Mouse (Mus musculus): ENCODE measurements at regions not wholly inside any gene's neighbourhood (a gene's known extent, or its start where the extent isn't known, plus 50 kb on each side); places are given as distances from the start of the nearest gene placed in this dataset.

DNA sequence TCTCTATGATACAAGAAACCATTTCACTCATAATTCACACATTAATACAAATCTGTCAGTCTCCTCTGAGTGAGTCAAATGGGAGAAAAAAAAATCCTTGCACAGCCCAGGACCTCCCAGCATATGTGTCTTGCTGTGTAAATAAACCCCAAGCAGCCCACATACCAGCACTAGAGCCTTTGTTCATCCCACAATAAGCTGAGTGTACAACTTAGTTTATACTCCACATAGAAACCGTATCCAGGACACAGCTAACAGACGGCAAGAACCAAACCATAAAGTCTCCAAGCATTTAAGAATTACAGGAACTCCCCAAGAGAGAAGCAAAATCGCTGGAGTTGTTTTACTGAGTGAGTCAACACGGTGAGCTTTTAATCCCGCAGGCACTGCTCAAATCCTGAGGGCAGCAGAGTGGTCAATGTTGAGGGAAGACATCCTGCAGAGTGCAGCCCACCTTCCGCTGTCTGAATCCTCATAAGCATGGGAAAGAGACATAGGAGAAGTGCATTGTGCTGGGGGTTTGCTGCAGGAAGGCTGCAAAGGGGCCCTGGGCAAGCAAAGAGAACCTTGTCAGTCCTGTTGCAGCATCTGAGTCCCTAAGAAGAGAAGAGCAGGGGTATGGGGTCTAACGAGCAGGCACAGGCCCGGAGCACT, 436.4 kb downstream of the Tns3 start:
- DNase-seq (ENCODE audit: low read depth, low spot score), result no peak

DNA sequence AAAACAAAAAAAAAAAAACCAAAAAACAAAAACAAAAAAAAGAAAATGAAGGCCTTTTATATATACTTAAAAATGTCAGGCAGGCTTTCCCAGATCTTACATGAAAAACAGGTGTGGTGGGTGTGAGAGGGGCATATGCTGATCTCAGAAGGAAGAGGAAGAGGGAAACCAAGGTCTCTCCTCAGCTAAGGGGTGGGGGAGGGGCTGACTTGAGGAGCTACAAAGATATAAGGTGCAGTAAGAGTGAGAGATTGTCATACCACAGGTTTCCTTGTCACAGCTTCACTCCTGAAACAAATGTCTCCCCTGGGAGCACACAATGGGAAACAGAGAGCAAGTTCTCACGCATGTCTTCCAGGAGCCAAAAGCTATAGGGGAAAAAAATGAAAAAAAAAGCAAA, 440.0 kb downstream of the Tns3 start:
- no peak for DNase-seq (ENCODE audit: low read depth, low spot score)

DNA sequence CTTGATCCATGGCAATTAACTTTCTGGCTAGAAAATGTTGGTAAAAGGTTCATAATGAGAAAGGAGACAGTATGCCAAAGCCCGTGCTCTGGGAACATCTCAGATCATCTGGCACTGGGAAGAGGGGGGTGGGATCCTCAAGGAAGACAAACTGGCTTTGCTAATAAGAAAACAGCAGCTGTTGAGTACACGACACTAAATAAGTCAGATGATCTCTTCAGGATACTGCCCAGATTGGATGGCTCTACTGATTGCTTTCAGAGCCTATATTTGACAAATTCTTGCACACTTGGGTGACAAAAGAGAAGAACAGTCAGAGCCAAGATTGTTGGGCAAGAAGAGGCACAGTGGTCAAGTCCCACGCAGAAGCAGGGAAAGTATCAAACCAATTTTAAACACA, 443.7 kb downstream of the Tns3 start:
- DNase-seq (ENCODE audit: low read depth, low spot score), result no peak

DNA sequence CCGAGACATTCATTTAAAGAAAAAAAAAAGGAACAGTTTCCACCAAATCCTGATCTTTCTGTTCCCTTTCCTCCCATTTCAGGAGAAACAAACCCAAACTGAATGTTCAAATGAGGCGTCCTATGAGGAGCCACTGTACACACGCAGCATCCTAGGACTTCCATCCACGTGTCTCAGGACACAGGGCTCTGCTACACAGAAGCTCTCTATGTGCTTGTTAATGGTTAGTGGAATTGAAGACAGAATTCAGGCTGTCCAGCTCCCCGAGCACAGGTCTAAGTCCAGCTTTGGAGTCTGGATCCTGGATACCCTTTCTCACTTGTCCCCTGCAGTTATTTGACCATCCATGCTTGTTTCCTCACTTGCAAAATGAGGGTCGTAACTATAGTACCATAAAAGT, 444.4 kb downstream of the Tns3 start:
- no peak for DNase-seq (ENCODE audit: low read depth, low spot score)

DNA sequence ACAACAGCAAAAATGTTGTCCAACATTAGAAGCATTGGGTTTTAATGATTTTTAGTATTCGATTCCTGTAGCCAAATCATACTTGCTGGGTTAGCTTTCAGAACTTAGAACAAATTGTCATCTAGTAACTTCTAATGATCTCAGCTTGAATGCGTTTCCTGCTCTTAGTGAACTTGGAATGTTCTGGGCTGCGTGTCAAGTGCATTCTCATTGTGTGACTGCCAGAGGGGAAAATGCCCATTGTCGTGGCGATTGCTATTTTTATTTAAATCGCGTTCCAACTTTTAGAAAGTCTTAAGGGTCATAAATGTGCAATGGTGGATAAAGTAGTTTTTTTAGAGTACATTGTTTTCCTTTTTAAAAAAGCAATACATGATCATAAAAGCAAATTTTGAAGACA, 448.7 kb downstream of the Tns3 start:
- DNase-seq (ENCODE audit: low read depth, low spot score), result no peak

DNA sequence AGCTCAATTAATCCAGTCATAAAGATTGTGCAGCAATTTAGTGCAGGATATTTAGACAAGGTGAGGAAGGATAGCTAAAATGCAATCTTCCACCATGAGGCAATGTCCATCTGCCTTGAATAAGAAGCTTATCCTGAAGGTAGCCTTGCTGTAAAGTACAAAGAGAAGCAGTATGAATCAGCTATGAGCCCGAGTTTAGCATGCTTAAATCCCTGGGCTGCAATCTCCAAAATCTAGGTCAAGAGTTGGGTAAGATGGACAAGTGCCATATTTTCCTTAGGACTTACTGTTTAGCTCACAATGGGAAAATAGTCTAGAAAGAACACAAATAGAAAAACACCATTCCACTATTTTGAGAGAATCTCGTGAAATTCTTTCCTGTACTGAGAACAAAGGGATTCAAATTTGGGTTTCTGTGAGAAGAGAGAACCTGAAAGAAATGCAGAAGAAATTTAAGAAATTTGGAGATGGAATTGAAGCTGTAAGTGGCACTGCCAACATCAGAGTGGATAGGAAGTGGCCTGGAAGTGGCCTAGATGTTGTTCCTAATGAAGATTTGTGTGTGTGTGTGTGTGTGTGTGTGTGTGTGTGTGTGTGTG, 449.9 kb downstream of the Tns3 start:
- no peak for DNase-seq (ENCODE audit: low read depth, low spot score)

DNA sequence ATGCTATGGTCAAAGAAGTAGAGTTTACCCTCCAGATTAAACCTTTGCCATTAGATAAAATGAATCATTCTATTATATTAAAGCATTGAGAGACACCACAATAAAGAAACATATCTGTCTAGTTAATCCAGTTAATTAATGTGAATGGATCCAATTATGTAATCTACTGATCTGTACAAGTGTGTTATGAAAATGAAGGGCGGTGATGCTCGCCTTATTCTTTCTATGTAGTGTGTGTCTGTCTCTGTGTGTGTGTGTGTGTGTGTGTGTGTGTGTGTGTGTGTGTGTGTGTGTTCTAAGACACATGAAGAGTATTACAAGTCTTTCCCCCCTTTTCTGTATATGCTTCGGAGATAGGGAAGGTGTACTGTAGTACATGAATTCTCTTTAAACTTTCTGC, 451.2 kb downstream of the Tns3 start:
- DNase-seq (ENCODE audit: low read depth, low spot score), result no peak

DNA sequence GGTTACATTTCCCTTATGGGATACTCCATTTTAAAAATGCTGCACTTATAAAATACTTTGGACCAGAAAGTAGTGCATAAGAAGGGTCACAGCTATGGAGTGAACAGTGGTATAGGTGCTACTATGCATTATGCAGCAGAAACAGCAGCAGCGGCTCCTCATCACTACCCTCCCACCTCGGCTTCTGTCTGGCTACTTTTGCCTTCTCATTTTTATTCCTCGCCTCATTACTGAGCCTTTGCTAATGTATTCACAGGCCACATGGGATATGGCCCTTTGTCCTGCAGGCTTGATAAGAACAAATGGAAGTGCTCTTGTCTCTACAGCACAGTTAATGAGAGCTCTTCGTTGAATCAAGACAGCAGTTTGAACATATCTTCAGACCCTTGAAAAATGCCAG, 451.6 kb downstream of the Tns3 start:
- DNase-seq (ENCODE audit: low read depth, low spot score), result no peak

DNA sequence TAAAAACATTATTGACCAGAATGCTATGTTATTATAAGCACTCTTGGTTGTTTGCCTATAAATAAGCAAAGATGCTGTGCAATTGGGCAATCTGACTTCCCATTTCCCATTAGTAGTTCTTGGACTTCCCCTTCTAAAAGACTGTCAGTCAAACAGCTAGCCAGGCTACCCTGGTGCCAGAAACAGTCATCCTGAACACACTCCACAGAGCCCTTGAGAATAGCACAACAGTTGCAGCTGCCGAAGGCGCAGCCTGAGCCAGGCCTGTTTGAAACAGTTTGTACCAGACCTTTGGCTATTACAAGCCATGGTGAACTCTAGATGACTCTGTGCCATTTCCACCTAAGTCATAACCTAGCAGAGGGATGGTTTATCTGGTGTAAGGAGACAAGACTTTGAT, 455.3 kb downstream of the Tns3 start:
- DNase-seq (ENCODE audit: low read depth, low spot score), result no peak

DNA sequence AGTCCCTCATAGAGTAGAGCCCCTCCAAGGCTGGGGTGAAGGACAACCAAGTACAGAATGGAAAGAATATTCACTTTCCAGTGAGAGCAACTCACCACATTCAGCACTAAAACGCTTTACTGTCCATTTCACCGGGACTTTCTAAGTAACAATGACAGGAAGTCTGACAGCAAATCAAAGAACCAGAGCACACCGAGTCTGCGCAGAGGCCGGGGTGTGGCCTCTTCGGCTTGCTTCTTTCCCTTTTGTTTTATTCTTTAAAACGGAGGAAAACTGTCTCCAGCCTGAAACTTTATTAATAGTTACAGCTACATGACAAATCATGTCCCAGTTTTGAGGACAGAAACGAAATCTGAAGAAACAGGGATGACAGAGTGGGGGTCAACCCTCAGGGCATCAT, 465.0 kb downstream of the Tns3 start:
- no peak for DNase-seq (ENCODE audit: low read depth, low spot score)
